Mouse (Mus musculus) neural tube, embryonic 14.5 days (tissue): ENCODE results near the gene Mcemp1. TPM values are rescaled to one million over a fixed set of nuclear protein-coding genes. Genes with fewer than 3 reads are reported as not detected.
A peak's percentile ranks its signal among the peaks of the same experiment; 100 is the strongest.

Experiments
- ATAC-seq: fragments of 200-750 bp; cut with Nextera tagmentation; 2 replicates; pipeline ENCODE4 v1.8.0; 2017; ENCODE audit warnings: low read depth, mild to moderate bottlenecking, moderate TSS enrichment, moderate library complexity
- H3K27ac ChIP-seq: fragments of 300-500 bp; sonication (generic); 2 replicates; pipeline ENCODE4 v1.5.1; 2014; ENCODE audit warnings: low read depth, mild to moderate bottlenecking, control low read depth, low read length, moderate library complexity, mixed read lengths
- H3K27me3 ChIP-seq: fragments of 300-500 bp; sonication (generic); 2 replicates; pipeline ENCODE4 v1.6.1; 2014; ENCODE audit warnings: low read length; ENCODE audit not compliant: control insufficient read depth, insufficient read depth
- H3K36me3 ChIP-seq: fragments of 300-500 bp; sonication (generic); 2 replicates; pipeline ENCODE4 v1.6.1; 2014; ENCODE audit warnings: low read length, mixed read lengths; ENCODE audit not compliant: control insufficient read depth, insufficient read depth
- H3K4me1 ChIP-seq: fragments of 300-500 bp; sonication (generic); 2 replicates; pipeline ENCODE4 v1.6.1; 2014; ENCODE audit warnings: low read length; ENCODE audit not compliant: control insufficient read depth, insufficient read depth
- H3K4me2 ChIP-seq: fragments of 300-500 bp; sonication (generic); 2 replicates; pipeline ENCODE4 v1.6.1; 2014; ENCODE audit warnings: mild to moderate bottlenecking, low read depth, low read length, control low read depth
- H3K4me3 ChIP-seq: fragments of 300-500 bp; sonication (generic); 2 replicates; pipeline ENCODE4 v1.5.1; 2014; ENCODE audit warnings: low read depth, low read length, control low read depth, mixed read lengths
- H3K9ac ChIP-seq: fragments of 300-500 bp; sonication (generic); replicated peaks from 2 replicates; pipeline ENCODE4 v1.6.1; 2014; ENCODE audit warnings: low read depth, mild to moderate bottlenecking, control low read depth, low read length, mixed read lengths
- H3K9me3 ChIP-seq: fragments of 300-500 bp; sonication (generic); 2 replicates; pipeline ENCODE4 v1.6.1; 2016; ENCODE audit warnings: low read length; ENCODE audit not compliant: control insufficient read depth
- WGBS: fragments of 180-500 bp; shearing (Covaris S2); extraction: QIAGEN DNeasy Blood & Tissue Kit; methylation state at CpG from one replicate; pipeline ENCODE4 v1.1.7; 2014; 5-methylcytosine and 5-hydroxymethylcytosine counted together
- polyA plus RNA-seq: library from polyadenylated mRNA; unstranded; fragments of >200 nt; fragmentation: Nextera tagmentation; extraction: Ambion mirVana; gene quantifications from 2 replicates; pipeline ENCODE4 v1.2.1, GENCODE M21; 2014

Mcemp1 gene
- polyA plus RNA-seq, 1 experiment from 2014 or later = 0.27 TPM

DNA sequence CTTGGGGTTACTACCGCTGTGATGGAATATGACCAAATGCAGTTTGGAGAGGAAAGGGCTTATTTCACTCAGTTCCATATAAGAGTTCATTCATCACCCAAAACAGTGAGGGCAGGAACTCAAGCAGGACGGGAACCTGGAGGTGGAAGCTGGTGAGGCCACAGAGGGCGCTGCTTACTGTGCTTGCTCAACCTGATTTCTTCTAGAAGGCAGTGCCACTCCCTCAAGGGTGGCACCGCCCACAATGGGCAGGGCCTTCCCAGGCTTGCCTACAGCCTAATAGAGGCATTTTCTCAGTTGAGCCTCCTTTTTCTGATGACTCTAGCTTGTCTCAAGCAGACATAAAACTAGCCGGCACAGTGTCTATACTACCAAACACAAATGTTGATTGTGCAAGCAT lies 19.8 kb upstream of the Mcemp1 start:
- Histone ChIP-seq H3K9me3 (no peaks in the 10 kb centered on the region), H3K4me2 (no peak overlapping the region), H3K4me1 (no peaks in the 10 kb centered on the region), H3K27ac (no peak overlapping the region), H3K27me3 (no peaks in the 10 kb centered on the region), H3K4me3 (no peak overlapping the region), H3K9ac (no peak overlapping the region), H3K36me3 (no peaks in the 10 kb centered on the region)
- no peak for ATAC-seq
- 22% methylated on average over 5 of the region's 5 CpGs for WGBS

DNA sequence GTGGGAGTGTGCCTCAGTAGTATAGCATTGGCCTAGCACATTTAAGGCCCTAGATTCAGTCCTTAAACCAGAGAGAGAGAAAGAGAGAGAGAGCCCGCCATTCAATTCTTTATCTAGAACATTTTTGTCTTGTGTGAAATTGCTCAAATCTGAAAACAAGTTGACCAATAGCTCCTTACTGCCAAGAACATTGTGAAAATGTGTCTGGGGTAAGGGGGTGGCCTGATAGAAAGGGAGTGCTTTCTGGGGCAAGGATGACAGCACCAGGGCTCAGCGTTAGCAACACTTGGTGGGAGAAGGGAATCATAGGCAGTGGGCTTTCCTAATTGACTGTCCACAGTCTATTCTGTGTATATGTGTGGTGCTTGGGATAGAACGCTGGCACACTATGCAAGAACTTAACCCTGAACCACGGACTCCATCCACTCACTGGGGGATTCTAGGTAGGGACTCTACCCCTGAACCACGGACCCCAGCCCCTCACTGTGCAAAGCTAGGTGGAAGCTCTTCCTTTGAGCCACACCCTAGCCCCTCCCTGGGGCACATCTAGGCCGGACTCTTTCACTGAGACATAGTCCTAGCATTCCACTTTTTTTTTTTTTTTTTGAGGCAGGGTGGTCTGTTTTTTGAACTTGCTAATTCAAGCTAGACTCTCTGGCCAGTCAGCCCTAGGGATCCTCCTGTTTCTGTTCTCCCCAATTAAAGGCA lies 18.6 kb upstream of the Mcemp1 start:
- H3K4me1 ChIP-seq = no peaks in the 10 kb centered on the region
- no peak overlapping the region for H3K4me3 ChIP-seq
- no peaks in the 10 kb centered on the region for H3K9me3 ChIP-seq
- no peaks in the 10 kb centered on the region for H3K27me3 ChIP-seq
- 87% methylated on average over 6 of the region's 6 CpGs for WGBS
- H3K4me2 ChIP-seq = no peak overlapping the region
- ATAC-seq = no peak
- no peak overlapping the region for H3K27ac ChIP-seq
- no peak overlapping the region for H3K9ac ChIP-seq
- no peaks in the 10 kb centered on the region for H3K36me3 ChIP-seq

DNA sequence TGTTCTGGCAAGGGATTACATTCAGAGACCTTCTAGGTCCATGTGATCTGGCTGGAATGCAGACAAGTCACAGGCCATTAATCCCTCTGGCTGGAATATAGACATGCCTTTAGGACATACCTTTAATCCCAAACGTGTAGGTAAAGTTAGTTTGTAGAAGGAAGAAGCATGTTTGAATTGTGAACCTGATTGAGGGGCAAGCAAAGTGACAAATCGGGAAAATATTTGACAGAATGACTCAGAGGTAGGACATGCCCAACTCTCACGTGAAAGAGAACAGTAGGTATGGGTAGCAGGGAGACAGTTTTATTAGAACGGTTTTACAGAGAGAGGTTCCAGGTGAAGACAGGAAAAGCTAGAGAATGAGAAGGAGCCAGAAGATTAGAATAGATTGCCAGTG lies 18.0 kb upstream of the Mcemp1 start:
- H3K27me3 ChIP-seq = no peaks in the 10 kb centered on the region
- H3K4me3 ChIP-seq = no peak overlapping the region
- no peaks in the 10 kb centered on the region for H3K9me3 ChIP-seq
- H3K4me2 ChIP-seq = no peak overlapping the region
- no peaks in the 10 kb centered on the region for H3K36me3 ChIP-seq
- H3K9ac ChIP-seq = no peak overlapping the region
- 80% methylated on average over 4 of the region's 4 CpGs for WGBS
- H3K27ac ChIP-seq = no peak overlapping the region
- no peaks in the 10 kb centered on the region for H3K4me1 ChIP-seq
- ATAC-seq = no peak

DNA sequence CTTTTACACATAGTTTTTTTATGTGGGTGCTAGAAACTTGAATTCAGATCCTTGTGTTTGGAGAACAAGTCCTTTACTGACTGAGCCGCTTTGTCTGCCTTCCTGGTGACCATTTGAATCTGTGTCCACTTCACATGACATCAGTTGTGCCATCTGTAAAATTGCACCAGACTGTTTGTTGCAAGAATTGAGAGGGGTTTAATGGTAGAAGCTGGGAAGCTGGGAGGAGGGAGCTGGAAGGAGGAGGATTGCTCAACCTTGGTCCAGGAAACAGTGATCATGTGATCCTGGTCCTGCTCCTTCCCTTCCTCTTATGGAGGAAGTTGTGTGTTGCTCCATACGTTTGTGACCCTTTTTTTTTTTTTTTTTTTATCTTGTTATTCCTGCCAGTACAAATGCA lies 17.3 kb upstream of the Mcemp1 start:
- Histone ChIP-seq H3K4me2 (no peak overlapping the region), H3K36me3 (no peaks in the 10 kb centered on the region), H3K27ac (no peak overlapping the region), H3K27me3 (no peaks in the 10 kb centered on the region), H3K9me3 (no peaks in the 10 kb centered on the region), H3K4me3 (no peak overlapping the region), H3K4me1 (no peaks in the 10 kb centered on the region), H3K9ac (no peak overlapping the region)
- ATAC-seq = no peak
- 66% methylated on average over 2 of the region's 2 CpGs for WGBS

DNA sequence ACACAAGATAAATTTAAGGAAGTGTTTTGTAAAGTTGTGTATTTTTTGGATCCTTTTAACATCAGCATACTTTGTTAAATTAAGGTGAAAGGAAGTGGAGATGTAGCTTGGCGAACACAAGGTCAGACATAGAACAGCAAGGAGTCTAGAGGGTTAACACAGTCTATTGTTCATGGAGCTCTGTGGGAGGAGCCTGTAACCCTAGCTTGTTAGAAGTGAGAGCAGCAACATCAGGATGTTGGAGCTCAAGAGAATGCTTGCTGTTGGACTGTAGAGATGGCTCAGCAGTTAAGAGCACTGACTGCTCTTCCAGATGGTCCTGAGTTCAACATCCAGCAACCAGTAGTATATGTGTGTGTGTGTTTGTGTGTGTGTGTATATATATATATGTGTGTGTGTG lies 16.6 kb upstream of the Mcemp1 start:
- Histone ChIP-seq H3K27me3 (no peaks in the 10 kb centered on the region), H3K9me3 (no peaks in the 10 kb centered on the region), H3K27ac (no peak overlapping the region), H3K4me2 (no peak overlapping the region), H3K36me3 (no peaks in the 10 kb centered on the region), H3K4me3 (no peak overlapping the region), H3K9ac (no peak overlapping the region), H3K4me1 (no peaks in the 10 kb centered on the region)
- no peak for ATAC-seq
- 33% methylated on average over 1 of the region's 1 CpGs for WGBS

DNA sequence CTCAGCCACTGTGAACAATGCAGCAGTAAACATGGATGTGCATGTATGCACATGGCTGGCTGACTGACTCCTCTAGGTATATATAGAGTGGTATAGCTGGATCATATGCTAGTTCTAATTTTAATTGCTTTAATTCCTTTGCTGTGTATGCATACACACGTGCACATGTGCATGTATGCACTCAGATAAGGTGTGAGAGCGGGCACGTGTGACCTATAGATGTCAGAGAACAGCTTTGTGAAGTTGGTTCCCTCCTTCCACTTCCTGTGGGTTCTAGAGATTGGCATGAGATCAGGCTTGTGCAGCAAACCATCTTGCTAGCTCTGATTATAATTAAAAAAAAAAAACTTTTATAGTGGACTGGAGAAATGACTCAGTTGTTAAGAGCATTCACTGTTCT lies 12.7 kb upstream of the Mcemp1 start:
- no peaks in the 10 kb centered on the region for H3K27me3 ChIP-seq
- H3K9me3 ChIP-seq = no peaks in the 10 kb centered on the region
- H3K4me2 ChIP-seq = no peak overlapping the region
- H3K9ac ChIP-seq = no peak overlapping the region
- ATAC-seq = no peak
- H3K36me3 ChIP-seq = no peaks in the 10 kb centered on the region
- 71% methylated on average over 3 of the region's 3 CpGs for WGBS
- no peaks in the 10 kb centered on the region for H3K4me1 ChIP-seq
- no peak overlapping the region for H3K4me3 ChIP-seq
- H3K27ac ChIP-seq = no peak overlapping the region

DNA sequence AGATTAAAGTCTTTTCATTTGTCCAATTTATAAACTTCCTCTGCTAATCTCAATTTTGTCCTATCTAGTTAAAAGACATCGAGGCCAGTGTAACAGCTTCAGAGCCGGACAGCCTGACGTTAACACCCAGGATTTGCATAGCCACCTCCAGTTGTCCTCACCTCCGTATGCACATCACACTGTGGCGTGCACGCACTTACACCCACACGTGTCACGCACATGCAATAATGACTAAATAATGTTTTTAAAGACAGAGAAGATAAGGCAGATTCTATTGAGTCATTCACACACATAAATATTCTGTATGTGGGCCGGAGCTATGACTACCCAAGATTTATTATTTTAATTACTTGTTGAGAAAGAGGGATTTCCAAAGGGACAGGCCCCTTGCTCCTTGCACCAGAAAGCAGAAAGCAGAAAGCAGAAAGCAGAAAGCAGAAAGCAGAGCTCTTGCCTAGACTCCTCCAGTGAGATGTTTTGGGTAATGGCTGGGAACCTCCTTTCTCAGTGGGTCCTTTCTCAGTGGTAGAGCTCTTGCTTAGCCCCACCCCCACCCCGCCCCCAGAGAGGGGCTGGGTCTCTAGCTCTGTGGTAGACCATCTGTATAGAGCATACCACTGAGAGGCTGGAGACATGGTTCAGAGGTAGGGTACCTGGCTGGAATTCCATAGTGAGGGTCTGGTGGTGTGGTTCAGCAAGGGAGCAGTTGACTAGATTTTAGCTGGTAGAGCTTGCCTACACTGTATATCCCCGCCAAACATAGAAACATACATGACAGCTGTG lies 10.6 kb upstream of the Mcemp1 start:
- Histone ChIP-seq H3K4me2 (no peak overlapping the region), H3K27ac (no peak overlapping the region), H3K4me1 (no peaks in the 10 kb centered on the region), H3K36me3 (no peaks in the 10 kb centered on the region), H3K9me3 (no peaks in the 10 kb centered on the region), H3K27me3 (no peaks in the 10 kb centered on the region), H3K4me3 (no peak overlapping the region), H3K9ac (no peak overlapping the region)
- peak; percentile 67; the same call in 1 of the 2 replicates for ATAC-seq
- 66% methylated on average over 11 of the region's 11 CpGs for WGBS

DNA sequence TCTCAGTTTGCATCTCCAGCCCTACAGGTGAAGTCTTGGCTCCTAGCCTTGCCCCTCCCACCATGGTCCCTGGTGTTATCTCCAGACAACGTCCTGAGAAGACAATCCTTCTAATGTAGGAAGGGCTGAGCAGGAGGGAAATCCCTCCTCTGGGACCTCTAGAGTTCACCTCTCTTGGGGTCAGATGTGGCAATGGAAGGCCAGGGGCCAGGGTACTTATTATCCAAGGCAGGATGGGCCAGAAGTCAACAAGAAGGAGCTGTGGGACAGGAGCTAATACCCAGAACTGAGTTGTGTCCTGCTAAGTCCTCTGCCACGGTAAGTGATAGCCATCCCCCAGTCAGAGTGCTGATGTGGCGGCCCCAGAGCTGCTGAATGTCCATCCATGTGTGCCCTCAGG lies 10.0 kb upstream of the Mcemp1 start, which contains the start of gene Retn:
Gene Retn (plus strand): TSS at position 245 of the 400 bp plus-strand sequence.
- Histone ChIP-seq H3K4me2 (no peak within 1 kb of the TSS), H3K4me1 (no peaks in the 10 kb centered on the region), H3K27ac (no peak within 1 kb of the TSS), H3K36me3 (no peaks in the 10 kb centered on the region), H3K4me3 (no peak within 1 kb of the TSS), H3K9ac (no peak within 1 kb of the TSS), H3K27me3 (no peaks in the 10 kb centered on the region), H3K9me3 (no peaks in the 10 kb centered on the region)
- no peak for ATAC-seq
- 78% methylated on average over 3 of the region's 3 CpGs for WGBS

DNA sequence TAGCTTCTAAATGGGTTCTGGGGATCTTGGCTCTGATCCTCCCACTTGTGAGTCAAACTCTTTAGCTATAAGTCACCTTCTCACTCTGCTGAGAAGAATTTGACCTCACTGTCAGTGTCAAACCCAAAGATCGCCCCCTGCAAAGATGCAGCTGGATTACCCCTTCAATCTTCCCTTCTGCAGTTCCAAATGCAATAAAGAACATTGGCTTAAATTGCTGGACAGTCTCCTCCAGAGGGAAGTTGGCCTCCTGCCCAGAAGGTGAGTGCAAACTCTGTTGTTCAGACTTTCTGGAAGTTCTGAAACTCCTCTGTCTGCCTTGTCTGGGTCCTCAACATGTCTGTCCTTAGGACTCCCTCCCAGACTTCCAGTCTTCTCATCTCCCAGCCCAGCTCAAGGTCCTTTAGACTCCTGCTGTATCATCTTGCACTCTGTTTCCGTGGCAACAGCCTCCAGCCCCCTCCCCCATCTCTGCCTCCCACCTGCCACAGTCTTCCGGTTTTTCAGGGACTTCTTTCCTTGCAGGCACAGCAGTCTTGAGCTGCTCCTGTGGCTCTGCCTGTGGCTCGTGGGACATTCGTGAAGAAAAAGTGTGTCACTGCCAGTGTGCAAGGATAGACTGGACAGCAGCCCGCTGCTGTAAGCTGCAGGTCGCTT lies 8.7 kb upstream of the Mcemp1 start:
- 0 out of 2 replicates have a peak overlapping the region, but pooled peaks have one; percentile 12 for H3K9ac ChIP-seq
- no peaks in the 10 kb centered on the region for H3K9me3 ChIP-seq
- H3K36me3 ChIP-seq = no peaks in the 10 kb centered on the region
- H3K4me2 ChIP-seq = no peak overlapping the region
- H3K4me1 ChIP-seq = no peaks in the 10 kb centered on the region
- H3K27me3 ChIP-seq = no peaks in the 10 kb centered on the region
- 20% methylated on average over 7 of the region's 7 CpGs for WGBS
- H3K27ac ChIP-seq = no peak overlapping the region
- no peak overlapping the region for H3K4me3 ChIP-seq
- 0 out of 2 replicates have a peak, but pooled peaks have one; percentile 30 for ATAC-seq
